ENCODE assay signal across 15 mouse cellular contexts in the genomic region with DNA sequence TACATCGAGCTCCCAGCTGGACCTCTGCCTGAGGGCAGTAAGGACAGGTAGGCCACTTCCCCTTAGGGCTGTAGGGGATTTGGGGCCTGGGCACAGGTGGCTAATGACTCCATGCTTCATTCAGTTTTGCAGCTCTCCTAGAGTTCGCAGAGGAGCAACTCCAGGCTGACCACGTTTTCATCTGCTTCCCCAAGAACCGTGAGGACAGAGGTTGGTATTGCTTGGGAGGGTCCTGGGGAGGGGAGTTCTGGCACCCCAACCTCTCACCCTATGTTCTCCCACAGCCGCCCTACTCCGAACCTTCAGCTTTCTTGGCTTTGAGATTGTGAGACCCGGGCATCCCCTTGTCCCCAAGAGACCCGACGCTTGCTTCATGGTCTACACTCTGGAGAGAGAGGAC. TPM values are rescaled to one million over a fixed set of nuclear protein-coding genes. Genes with fewer than 3 reads are reported as not detected.
DNase-seq lines count a peak whose midpoint lies in the region; ATAC-seq and TF ChIP-seq lines count a peak whose summit lies in the region.
"Not testable (repeated sequence)": the region's sequence is repeated elsewhere in the genome, so short reads cannot be mapped to it uniquely, and the experiment has no call there.
"Had no signal": no experiment of that assay in that cellular context is flagged by ENCODE, and none has a peak within 500 bp of the region (broad histone marks: within the 10 kb centered on the region; RNA-seq: fewer than 3 reads in every experiment).

No protein-coding gene starts in this region.

- H3K9me3 ChIP-seq in forebrain, embryonic 10.5 days; heart, embryonic 12.5 days (replicated peaks); hindbrain, embryonic 16.5 days (ENCODE audit: control insufficient read depth, low read length); liver, embryonic 15.5 days (replicated peaks); midbrain, embryonic 13.5 days: not testable (repeated sequence)

- peak overlapping the region; percentile 67; the same call in 1 of the 2 replicates for H3K4me3 ChIP-seq in bone marrow macrophage, adult 2 months (ENCODE audit: insufficient read depth, low read length)
- H3K4me3 ChIP-seq in forebrain, embryonic 10.5 days: peak overlapping the region; percentile 88; the same call in 1 of the 2 replicates
- H3K4me3 ChIP-seq in heart, embryonic 12.5 days: peak overlapping the region; percentile 90
- H3K4me3 ChIP-seq in hindbrain, embryonic 16.5 days (ENCODE audit: low read length): peak overlapping the region; percentile 77; the same call in 1 of the 2 replicates
- H3K4me3 ChIP-seq in left cerebral cortex, adult 2 months: peak overlapping the region; percentile 93
- peak overlapping the region; percentile 83 for H3K4me3 ChIP-seq in liver, embryonic 15.5 days (replicated peaks)
- H3K4me3 ChIP-seq in midbrain, embryonic 13.5 days (replicated peaks): peak overlapping the region; percentile 86
- peak overlapping the region; percentile 77 for H3K4me3 ChIP-seq in olfactory bulb, adult 2 months (ENCODE audit: insufficient read depth, low read depth, low read length)

- not testable (repeated sequence) for H3K27ac ChIP-seq in bone marrow macrophage, adult 2 months (ENCODE audit: insufficient read depth, low read depth, low read length); forebrain, embryonic 10.5 days; heart, embryonic 12.5 days (ENCODE audit: poor library complexity, severe bottlenecking); hindbrain, embryonic 16.5 days (ENCODE audit: low read depth, low read length); left cerebral cortex, adult 2 months; liver, embryonic 15.5 days (replicated peaks); midbrain, embryonic 13.5 days; olfactory bulb, adult 2 months (ENCODE audit: insufficient read depth, low read depth, low read length)

- intact Hi-C loops in left cerebral cortex, adult 2 months (cut with DNase I): loop anchor here (5.0 kb wide), 1 partner anchor 169 kb away; no protein-coding TSS in a partner anchor

- H3K36me3 ChIP-seq in forebrain, embryonic 10.5 days (replicated peaks): peaks cover 35% of the 10 kb centered on the region
- peaks cover 24% of the 10 kb centered on the region for H3K36me3 ChIP-seq in heart, embryonic 12.5 days
- peaks cover 11% of the 10 kb centered on the region for H3K36me3 ChIP-seq in hindbrain, embryonic 16.5 days (ENCODE audit: control insufficient read depth, insufficient read depth, low read length)
- peaks cover 40% of the 10 kb centered on the region for H3K36me3 ChIP-seq in liver, embryonic 15.5 days (replicated peaks)
- H3K36me3 ChIP-seq in midbrain, embryonic 13.5 days: peaks cover 25% of the 10 kb centered on the region

- not testable (repeated sequence) for TF ChIP-seq CTCF in bone marrow macrophage, adult 2 months (IDR thresholded peaks at IDR 0.05; ENCODE audit: low read depth, low read length); left cerebral cortex, adult 2 months (IDR thresholded peaks at IDR 0.05); olfactory bulb, adult 2 months (IDR thresholded peaks at IDR 0.05; ENCODE audit: insufficient read depth, low read depth, low read length)

- peaks cover 13% of the 10 kb centered on the region for H3K27me3 ChIP-seq in forebrain, embryonic 10.5 days (ENCODE audit: poor library complexity, severe bottlenecking)
- H3K27me3 ChIP-seq in heart, embryonic 12.5 days (replicated peaks); hindbrain, embryonic 16.5 days (replicated peaks; ENCODE audit: control insufficient read depth, insufficient read depth, low read length); midbrain, embryonic 13.5 days: not testable (repeated sequence)
- peaks cover 14% of the 10 kb centered on the region for H3K27me3 ChIP-seq in liver, embryonic 15.5 days

- H3K9ac ChIP-seq in heart, embryonic 12.5 days: peak overlapping the region; percentile 93; the same call in 1 of the 2 replicates
- not testable (repeated sequence) for H3K9ac ChIP-seq in hindbrain, embryonic 16.5 days (ENCODE audit: low read depth, low read length); liver, embryonic 15.5 days
- H3K9ac ChIP-seq in midbrain, embryonic 13.5 days (replicated peaks): 0 out of 2 replicates have a peak overlapping the region, but pooled peaks have one; percentile 92

- not testable (repeated sequence) for ATAC-seq in heart, embryonic 12.5 days (ENCODE audit: insufficient number of reproducible peaks, low FRiP score); hindbrain, embryonic 16.5 days; liver, embryonic 15.5 days (ENCODE audit: insufficient read depth); midbrain, embryonic 13.5 days

- peaks cover 12% of the 10 kb centered on the region for H3K4me1 ChIP-seq in bone marrow macrophage, adult 2 months (ENCODE audit: control insufficient read depth, insufficient read depth, low read length)
- peaks cover 69% of the 10 kb centered on the region for H3K4me1 ChIP-seq in forebrain, embryonic 10.5 days
- H3K4me1 ChIP-seq in heart, embryonic 12.5 days (replicated peaks): peaks cover 45% of the 10 kb centered on the region
- peaks cover 12% of the 10 kb centered on the region for H3K4me1 ChIP-seq in hindbrain, embryonic 16.5 days (ENCODE audit: control insufficient read depth, insufficient read depth, low read depth, low read length)
- H3K4me1 ChIP-seq in liver, embryonic 15.5 days (replicated peaks): peaks cover 68% of the 10 kb centered on the region
- H3K4me1 ChIP-seq in midbrain, embryonic 13.5 days (replicated peaks): peaks cover 48% of the 10 kb centered on the region
- not testable (repeated sequence) for H3K4me1 ChIP-seq in olfactory bulb, adult 2 months (ENCODE audit: control insufficient read depth, insufficient read depth, low read length)

- WGBS in forebrain, embryonic 10.5 days: 88% methylated on average over 9 of the region's 9 CpGs
- WGBS in heart, embryonic 12.5 days: 82% methylated on average over 7 of the region's 9 CpGs
- 79% methylated on average over 9 of the region's 9 CpGs for WGBS in hindbrain, embryonic 16.5 days
- WGBS in liver, embryonic 15.5 days (ENCODE audit: insufficient replicate concordance): 81% methylated on average over 9 of the region's 9 CpGs
- 84% methylated on average over 8 of the region's 9 CpGs for WGBS in midbrain, embryonic 13.5 days
- WGBS in olfactory bulb, adult 2 months: 64% methylated on average over 9 of the region's 9 CpGs

- not testable (repeated sequence) for DNase-seq in forebrain, embryonic 10.5 days (ENCODE audit: extremely low spot score, low spot score); left cerebral cortex, adult 2 months (ENCODE audit: extremely low spot score in 1 of 2, low spot score in 2 of 2)

- TF ChIP-seq POLR2A in bone marrow macrophage, adult 2 months (IDR thresholded peaks at IDR 0.05; ENCODE audit: borderline replicate concordance, low read depth, low read length); olfactory bulb, adult 2 months (IDR thresholded peaks at IDR 0.05; ENCODE audit: insufficient read depth, low read depth, low read length): not testable (repeated sequence)

- peak overlapping the region; percentile 99 for H3K4me2 ChIP-seq in heart, embryonic 12.5 days
- H3K4me2 ChIP-seq in hindbrain, embryonic 16.5 days (ENCODE audit: low read length): peak overlapping the region; percentile 98
- peak overlapping the region; percentile 93 for H3K4me2 ChIP-seq in liver, embryonic 15.5 days
- H3K4me2 ChIP-seq in midbrain, embryonic 13.5 days (replicated peaks): peak overlapping the region; percentile 100

RNA-seq across cellular contexts. Expression of a gene that starts 2.1 kb away (rescaled TPM):
- 823 and 921 TPM in 2 replicates for polyA plus RNA-seq in bone marrow macrophage, adult 2 months (2012; ENCODE audit: insufficient read depth, insufficient read length, missing spikeins)
- 2,273 and 2,281 TPM in 2 replicates for polyA plus RNA-seq in forebrain, embryonic 10.5 days (2016; fragmentation: Nextera tagmentation; extraction: Ambion mirVana)
- 1,577 and 1,597 TPM in 2 replicates for polyA plus RNA-seq in heart, embryonic 12.5 days (2016; fragmentation: Nextera tagmentation; extraction: Ambion mirVana)
- 1,272 and 1,293 TPM in 2 replicates for polyA plus RNA-seq in hindbrain, embryonic 16.5 days (2015; fragmentation: Nextera tagmentation; extraction: Ambion mirVana)
- 100 to 1,000 TPM; 476 to 536 TPM for total RNA-seq in left cerebral cortex, adult 2 months (2021)
- 1,470 and 1,719 TPM in 2 replicates for polyA plus RNA-seq in liver, embryonic 15.5 days (2015; fragmentation: Nextera tagmentation; extraction: Ambion mirVana)
- polyA plus RNA-seq in midbrain, embryonic 13.5 days (2015; fragmentation: Nextera tagmentation; extraction: Ambion mirVana): 1,319 and 1,425 TPM in 2 replicates
- 801 TPM in 1 of 2 replicates, not detected in the other for polyA plus RNA-seq in olfactory bulb, adult 2 months (2012; ENCODE audit: insufficient read depth, insufficient read length, low replicate concordance, missing spikeins)

RNA-seq across cellular contexts. Expression of a gene that starts 15.3 kb away (rescaled TPM):
- not detected in 2 replicates for polyA plus RNA-seq in bone marrow macrophage, adult 2 months (2012; ENCODE audit: insufficient read depth, insufficient read length, missing spikeins)
- 1.5 and 2.0 TPM in 2 replicates for polyA plus RNA-seq in forebrain, embryonic 10.5 days (2016; fragmentation: Nextera tagmentation; extraction: Ambion mirVana)
- 0.46 and 0.54 TPM in 2 replicates for polyA plus RNA-seq in heart, embryonic 12.5 days (2016; fragmentation: Nextera tagmentation; extraction: Ambion mirVana)
- 22.1 and 23.3 TPM in 2 replicates for polyA plus RNA-seq in hindbrain, embryonic 16.5 days (2015; fragmentation: Nextera tagmentation; extraction: Ambion mirVana)
- 10 to 100 TPM; 38.3 to 42.8 TPM for total RNA-seq in left cerebral cortex, adult 2 months (2021)
- polyA plus RNA-seq in liver, embryonic 15.5 days (2015; fragmentation: Nextera tagmentation; extraction: Ambion mirVana): not detected in 2 replicates
- 1.5 and 1.9 TPM in 2 replicates for polyA plus RNA-seq in midbrain, embryonic 13.5 days (2015; fragmentation: Nextera tagmentation; extraction: Ambion mirVana)
- not detected in 2 replicates for polyA plus RNA-seq in olfactory bulb, adult 2 months (2012; ENCODE audit: insufficient read depth, insufficient read length, low replicate concordance, missing spikeins)
- total RNA-seq: megakaryocyte progenitor cell, adult 5-6 weeks; neutrophil, adult 5-6 weeks had no signal

RNA-seq across cellular contexts. Expression of a gene that starts 15.3 kb away (rescaled TPM):
- not detected in 2 replicates for polyA plus RNA-seq in bone marrow macrophage, adult 2 months (2012; ENCODE audit: insufficient read depth, insufficient read length, missing spikeins)
- 0.40 and 0.65 TPM in 2 replicates for polyA plus RNA-seq in forebrain, embryonic 10.5 days (2016; fragmentation: Nextera tagmentation; extraction: Ambion mirVana)
- 6.1 and 6.7 TPM in 2 replicates for polyA plus RNA-seq in heart, embryonic 12.5 days (2016; fragmentation: Nextera tagmentation; extraction: Ambion mirVana)
- polyA plus RNA-seq in hindbrain, embryonic 16.5 days (2015; fragmentation: Nextera tagmentation; extraction: Ambion mirVana): 1.1 and 1.2 TPM in 2 replicates
- 1 to 10 TPM; 5.9 to 7.4 TPM for total RNA-seq in left cerebral cortex, adult 2 months (2021)
- 0.97 and 1.3 TPM in 2 replicates for polyA plus RNA-seq in liver, embryonic 15.5 days (2015; fragmentation: Nextera tagmentation; extraction: Ambion mirVana)
- polyA plus RNA-seq in midbrain, embryonic 13.5 days (2015; fragmentation: Nextera tagmentation; extraction: Ambion mirVana): 0.28 and 0.43 TPM in 2 replicates
- not detected in 2 replicates for polyA plus RNA-seq in olfactory bulb, adult 2 months (2012; ENCODE audit: insufficient read depth, insufficient read length, low replicate concordance, missing spikeins)
- total RNA-seq: granulocyte monocyte progenitor cell, adult 5-6 weeks; megakaryocyte progenitor cell, adult 5-6 weeks; neutrophil, adult 5-6 weeks had no signal
- polyA plus RNA-seq: thymus, adult 2 months had no signal

RNA-seq across cellular contexts. Expression of a gene that starts 23.5 kb away (rescaled TPM):
- polyA plus RNA-seq in bone marrow macrophage, adult 2 months (2012; ENCODE audit: insufficient read depth, insufficient read length, missing spikeins): not detected in 2 replicates
- polyA plus RNA-seq in forebrain, embryonic 10.5 days (2016; fragmentation: Nextera tagmentation; extraction: Ambion mirVana): 0.09 TPM in 2 replicates
- 0.14 and 0.23 TPM in 2 replicates for polyA plus RNA-seq in heart, embryonic 12.5 days (2016; fragmentation: Nextera tagmentation; extraction: Ambion mirVana)
- polyA plus RNA-seq in hindbrain, embryonic 16.5 days (2015; fragmentation: Nextera tagmentation; extraction: Ambion mirVana): not detected in 2 replicates
- 1 to 10 TPM; 1.9 to 3.8 TPM for total RNA-seq in left cerebral cortex, adult 2 months (2021)
- 0.10 and 0.12 TPM in 2 replicates for polyA plus RNA-seq in liver, embryonic 15.5 days (2015; fragmentation: Nextera tagmentation; extraction: Ambion mirVana)
- not detected in 2 replicates for polyA plus RNA-seq in midbrain, embryonic 13.5 days (2015; fragmentation: Nextera tagmentation; extraction: Ambion mirVana)
- not detected in 2 replicates for polyA plus RNA-seq in olfactory bulb, adult 2 months (2012; ENCODE audit: insufficient read depth, insufficient read length, low replicate concordance, missing spikeins)
- total RNA-seq: megakaryocyte progenitor cell, adult 5-6 weeks had no signal
- polyA plus RNA-seq: embryonic facial prominence, embryonic 11.5 days; hindbrain, embryonic 11.5 days; limb, embryonic 11.5 days had no signal

RNA-seq across cellular contexts. Expression of a gene that starts 26.4 kb away (rescaled TPM):
- 49.7 and 54.3 TPM in 2 replicates for polyA plus RNA-seq in bone marrow macrophage, adult 2 months (2012; ENCODE audit: insufficient read depth, insufficient read length, missing spikeins)
- polyA plus RNA-seq in forebrain, embryonic 10.5 days (2016; fragmentation: Nextera tagmentation; extraction: Ambion mirVana): 351 and 360 TPM in 2 replicates
- polyA plus RNA-seq in heart, embryonic 12.5 days (2016; fragmentation: Nextera tagmentation; extraction: Ambion mirVana): 177 and 182 TPM in 2 replicates
- 197 and 208 TPM in 2 replicates for polyA plus RNA-seq in hindbrain, embryonic 16.5 days (2015; fragmentation: Nextera tagmentation; extraction: Ambion mirVana)
- total RNA-seq in left cerebral cortex, adult 2 months (2021): 10 to 100 TPM; 40.0 to 43.2 TPM
- 115 TPM in 2 replicates for polyA plus RNA-seq in liver, embryonic 15.5 days (2015; fragmentation: Nextera tagmentation; extraction: Ambion mirVana)
- 249 and 254 TPM in 2 replicates for polyA plus RNA-seq in midbrain, embryonic 13.5 days (2015; fragmentation: Nextera tagmentation; extraction: Ambion mirVana)
- polyA plus RNA-seq in olfactory bulb, adult 2 months (2012; ENCODE audit: insufficient read depth, insufficient read length, low replicate concordance, missing spikeins): not detected in 2 replicates
